Mouse (Mus musculus) gastrocnemius, postnatal 36 days (tissue): Measurements from ENCODE around the gene Gnb5. TPM values are rescaled to one million over a fixed set of nuclear protein-coding genes. Genes with fewer than 3 reads are reported as not detected.

ENCODE experiments used
- total RNA-seq, 2 experiments: library from RNA; stranded (reverse); gene quantifications; 2 replicates each; pipeline ENCODE4 v1.2.3; 2021

Gnb5 gene
- total RNA-seq, 2 experiments from 2014 or later: 8.7 to 14.8 TPM

Other genes with a start within 250 kb of the Gnb5 start
- 1 to 10 TPM; 9.2 to 9.9 TPM for gene Myo5a, start 235.3 kb upstream of the Gnb5 start, total RNA-seq
- 1 to 10 TPM; 7.3 to 9.9 TPM for gene Myo5c, start 74.3 kb upstream of the Gnb5 start, total RNA-seq
- not detected for gene Bcl2l10, start 41.5 kb downstream of the Gnb5 start, total RNA-seq
- gene Mapk6, start 103.7 kb downstream of the Gnb5 start, total RNA-seq: 10 to 100 TPM; 24.9 to 28.4 TPM
- gene Leo1, start 135.2 kb downstream of the Gnb5 start, total RNA-seq: 10 to 100 TPM; 15.2 to 16.7 TPM